Mouse (Mus musculus): Measurements from ENCODE around the gene Olfr56. TPM values are rescaled to one million over a fixed set of nuclear protein-coding genes. Genes with fewer than 3 reads are reported as not detected.
A peak's percentile ranks its signal among the peaks of the same experiment; 100 is the strongest.
"Not testable (repeated sequence)": the region's sequence is repeated elsewhere in the genome, so short reads cannot be mapped to it uniquely, and the experiment has no call there.

The Olfr56 gene
- polyA plus RNA-seq, 1 experiment from 2014 or later: 0.09 TPM

DNA sequence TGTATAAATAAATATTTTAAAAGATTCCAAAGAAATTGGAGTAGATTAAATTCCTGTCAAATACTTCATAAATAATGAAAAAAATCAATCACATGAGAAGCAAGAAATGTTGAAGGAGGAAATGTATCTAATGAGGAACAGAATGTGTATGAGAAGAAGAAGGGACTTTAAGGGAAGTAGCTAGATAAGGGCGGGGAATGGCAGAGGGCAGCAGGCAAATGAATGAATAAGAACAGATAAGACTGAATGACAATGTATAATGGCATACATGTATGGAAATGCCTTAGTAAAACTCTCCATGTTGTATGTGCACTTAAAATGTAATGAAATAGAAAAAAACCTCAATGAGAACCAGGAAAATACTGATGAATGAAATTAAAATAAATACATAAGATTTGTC is 89.7 kb downstream of the Olfr56 start:
- no peak overlapping the region for H3K27ac ChIP-seq
- no peak for TF ChIP-seq CTCF (IDR thresholded peaks at IDR 0.05; ENCODE audit: low read depth)
- H3K9me3 ChIP-seq (replicated peaks; ENCODE audit: low read length): no peaks in the 10 kb centered on the region
- H3K4me1 ChIP-seq (replicated peaks; ENCODE audit: insufficient read depth, low read length): no peaks in the 10 kb centered on the region
- WGBS: 97% methylated on average over 1 of the region's 1 CpGs
- ATAC-seq (replicated peaks; ENCODE audit: low FRiP score, low read depth): no peak
- H3K4me3 ChIP-seq (replicated peaks; ENCODE audit: low read depth, low read length): no peak overlapping the region
- no peaks in the 10 kb centered on the region for H3K27me3 ChIP-seq (ENCODE audit: insufficient read depth, low read length)
- DNase-seq (ENCODE audit: low spot score): no peak
- H3K36me3 ChIP-seq (ENCODE audit: insufficient read depth, low read length): no peaks in the 10 kb centered on the region
- no peak overlapping the region for H3K9ac ChIP-seq (ENCODE audit: low read depth, low read length)
- no peak overlapping the region for H3K4me2 ChIP-seq (ENCODE audit: low read length)

GRCm38 (mm10) chr11:49076001-49076757 is 97.5 kb downstream of the Olfr56 start, which contains the start of gene Ifi47:
Ifi47 (plus strand) TSS chr11:49076587.
- not testable (repeated sequence) for H3K4me2 ChIP-seq (ENCODE audit: low read length); H3K9me3 ChIP-seq (replicated peaks; ENCODE audit: low read length); H3K4me1 ChIP-seq (replicated peaks; ENCODE audit: insufficient read depth, low read length); H3K9ac ChIP-seq (ENCODE audit: low read depth, low read length); ATAC-seq (replicated peaks; ENCODE audit: low FRiP score, low read depth); H3K36me3 ChIP-seq (ENCODE audit: insufficient read depth, low read length); H3K27me3 ChIP-seq (ENCODE audit: insufficient read depth, low read length); H3K4me3 ChIP-seq (replicated peaks; ENCODE audit: low read depth, low read length)
- H3K27ac ChIP-seq: peak within 1 kb of the TSS; percentile 47
- WGBS: 53% methylated on average over 6 of the region's 6 CpGs
- DNase-seq (ENCODE audit: low spot score): peak; percentile 74

GRCm38 (mm10) chr11:49077012-49077411 is 98.3 kb downstream of the Olfr56 start:
- H3K4me3 ChIP-seq (replicated peaks; ENCODE audit: low read depth, low read length): no peak overlapping the region

DNA sequence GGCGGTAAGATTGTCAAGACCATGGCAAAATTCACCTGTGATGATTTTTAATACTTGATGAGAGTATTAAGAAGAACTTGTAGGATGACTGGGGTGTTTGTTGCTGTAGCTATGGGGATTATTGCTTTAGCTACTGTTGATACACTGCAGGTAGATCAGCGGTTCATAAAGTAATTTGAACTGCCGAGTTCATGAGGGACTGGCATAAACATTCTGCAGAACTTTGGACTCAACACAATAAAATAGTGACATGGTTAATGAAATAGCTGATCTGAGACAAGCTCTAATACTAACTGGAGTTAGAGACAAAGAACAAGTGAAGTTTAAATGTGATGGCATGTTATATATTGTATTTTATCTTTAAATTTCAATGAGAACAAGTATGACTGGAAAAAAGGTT is 100.0 kb downstream of the Olfr56 start:
- no peak for ATAC-seq (replicated peaks; ENCODE audit: low FRiP score, low read depth)
- 73% methylated on average over 3 of the region's 3 CpGs for WGBS
- Histone ChIP-seq H3K27ac (no peak overlapping the region), H3K4me2 (ENCODE audit: low read length) (no peak overlapping the region), H3K27me3 (ENCODE audit: insufficient read depth, low read length) (no peaks in the 10 kb centered on the region), H3K36me3 (ENCODE audit: insufficient read depth, low read length) (no peaks in the 10 kb centered on the region), H3K4me3 (replicated peaks; ENCODE audit: low read depth, low read length) (no peak overlapping the region), H3K4me1 (replicated peaks; ENCODE audit: insufficient read depth, low read length) (0 out of 2 replicates have a peak, but pooled peaks cover 4% of the 10 kb centered on the region), H3K9me3 (replicated peaks; ENCODE audit: low read length) (no peaks in the 10 kb centered on the region), H3K9ac (ENCODE audit: low read depth, low read length) (no peak overlapping the region)
- DNase-seq (ENCODE audit: low spot score): no peak
- no peak for TF ChIP-seq CTCF (IDR thresholded peaks at IDR 0.05; ENCODE audit: low read depth)

More at GRCm38 (mm10) chr11:49077012-49077411, 98.3 kb downstream of the Olfr56 start:
- no peak overlapping the region for H3K4me2 ChIP-seq (ENCODE audit: low read length)
- no peaks in the 10 kb centered on the region for H3K27me3 ChIP-seq (ENCODE audit: insufficient read depth, low read length)
- no peaks in the 10 kb centered on the region for H3K36me3 ChIP-seq (ENCODE audit: insufficient read depth, low read length)
- H3K9me3 ChIP-seq (replicated peaks; ENCODE audit: low read length): no peaks in the 10 kb centered on the region
- no peak for TF ChIP-seq CTCF (IDR thresholded peaks at IDR 0.05; ENCODE audit: low read depth)
- H3K9ac ChIP-seq (ENCODE audit: low read depth, low read length): no peak overlapping the region
- WGBS: 71% methylated on average over 1 of the region's 1 CpGs
- ATAC-seq (replicated peaks; ENCODE audit: low FRiP score, low read depth) (no peak), DNase-seq (ENCODE audit: low spot score) (no peak)
- peak overlapping the region; percentile 47; the same call in 1 of the 2 replicates for H3K27ac ChIP-seq
- 0 out of 2 replicates have a peak, but pooled peaks cover under 1% of the 10 kb centered on the region for H3K4me1 ChIP-seq (replicated peaks; ENCODE audit: insufficient read depth, low read length)

DNA sequence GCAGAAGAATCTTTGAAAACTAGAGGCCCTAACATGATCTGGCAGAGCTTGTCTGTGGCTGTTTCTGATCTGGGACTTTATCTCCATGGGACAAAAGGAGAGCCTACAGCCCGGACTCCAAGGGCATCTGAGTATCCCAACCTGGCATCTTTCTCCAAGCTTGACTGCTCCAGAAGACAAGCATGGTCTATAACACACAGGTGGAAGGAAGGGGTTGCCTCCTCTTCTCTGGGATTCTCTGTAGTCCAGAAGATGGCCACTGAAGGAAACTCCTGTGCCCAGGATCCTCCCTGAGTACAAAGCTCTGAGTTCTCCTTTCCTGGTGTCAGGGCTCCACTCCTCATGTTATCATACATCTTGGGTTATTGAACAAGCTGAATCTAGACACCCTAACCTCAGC is 101.9 kb downstream of the Olfr56 start:
- H3K9me3 ChIP-seq (replicated peaks; ENCODE audit: low read length): no peaks in the 10 kb centered on the region
- ATAC-seq (replicated peaks; ENCODE audit: low FRiP score, low read depth) (no peak), DNase-seq (ENCODE audit: low spot score) (no peak)
- no peak overlapping the region for H3K4me2 ChIP-seq (ENCODE audit: low read length)
- 64% methylated on average over 1 of the region's 1 CpGs for WGBS
- H3K4me1 ChIP-seq (replicated peaks; ENCODE audit: insufficient read depth, low read length): 0 out of 2 replicates have a peak, but pooled peaks cover 7% of the 10 kb centered on the region
- H3K4me3 ChIP-seq (replicated peaks; ENCODE audit: low read depth, low read length): no peak overlapping the region
- H3K27ac ChIP-seq: no peak overlapping the region
- TF ChIP-seq CTCF (IDR thresholded peaks at IDR 0.05; ENCODE audit: low read depth): no peak
- H3K27me3 ChIP-seq (ENCODE audit: insufficient read depth, low read length): no peaks in the 10 kb centered on the region
- no peak overlapping the region for H3K9ac ChIP-seq (ENCODE audit: low read depth, low read length)
- no peaks in the 10 kb centered on the region for H3K36me3 ChIP-seq (ENCODE audit: insufficient read depth, low read length)

DNA sequence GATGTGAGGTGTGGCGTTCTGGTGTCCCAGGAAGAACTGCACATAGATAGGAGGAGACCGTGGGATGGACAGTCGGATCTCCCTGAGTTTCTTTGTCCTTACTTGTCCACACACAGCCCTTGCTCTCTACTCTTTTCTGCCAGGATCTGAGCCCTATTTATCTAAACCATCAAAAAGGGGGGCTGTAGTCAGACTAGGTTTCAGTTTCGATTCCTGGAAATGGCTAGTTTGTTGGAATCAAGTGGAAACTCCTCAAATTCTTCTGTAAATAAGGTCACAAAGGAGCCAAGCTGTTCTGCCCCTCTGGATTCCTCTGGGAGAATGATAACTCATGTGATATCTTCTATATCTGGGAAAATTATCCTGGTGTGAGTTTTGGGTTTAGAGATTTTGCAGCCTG is 102.7 kb downstream of the Olfr56 start:
- peak; percentile 62 for DNase-seq (ENCODE audit: low spot score)
- no peak overlapping the region for H3K9ac ChIP-seq (ENCODE audit: low read depth, low read length)
- peak overlapping the region; percentile 19; the same call in 1 of the 2 replicates for H3K27ac ChIP-seq
- no peak for TF ChIP-seq CTCF (IDR thresholded peaks at IDR 0.05; ENCODE audit: low read depth)
- no peaks in the 10 kb centered on the region for H3K36me3 ChIP-seq (ENCODE audit: insufficient read depth, low read length)
- no peaks in the 10 kb centered on the region for H3K27me3 ChIP-seq (ENCODE audit: insufficient read depth, low read length)
- H3K4me3 ChIP-seq (replicated peaks; ENCODE audit: low read depth, low read length): no peak overlapping the region
- H3K4me2 ChIP-seq (ENCODE audit: low read length): no peak overlapping the region
- 58% methylated on average over 4 of the region's 4 CpGs for WGBS
- ATAC-seq (replicated peaks; ENCODE audit: low FRiP score, low read depth): no peak
- H3K4me1 ChIP-seq (replicated peaks; ENCODE audit: insufficient read depth, low read length): 0 out of 2 replicates have a peak, but pooled peaks cover 7% of the 10 kb centered on the region
- H3K9me3 ChIP-seq (replicated peaks; ENCODE audit: low read length): no peaks in the 10 kb centered on the region
